Mouse (Mus musculus) erythroblast, embryonic 14.5 days (primary cell): ENCODE results near the gene Lpcat3. TPM values are rescaled to one million over a fixed set of nuclear protein-coding genes. Genes with fewer than 3 reads are reported as not detected.

Experiments
- H3K27me3 ChIP-seq: 2 replicates; pipeline ENCODE4 v1.6.1; 2012; ENCODE audit warnings: inconsistent platforms; ENCODE audit not compliant: control insufficient read depth
- H3K36me3 ChIP-seq: 2 replicates; pipeline ENCODE4 v1.6.1; 2012; ENCODE audit warnings: mild to moderate bottlenecking, inconsistent platforms; ENCODE audit not compliant: control insufficient read depth
- H3K4me1 ChIP-seq: 2 replicates; pipeline ENCODE4 v1.6.1; 2012; ENCODE audit warnings: inconsistent platforms; ENCODE audit not compliant: control insufficient read depth
- H3K4me3 ChIP-seq: replicated peaks from 2 replicates; pipeline ENCODE3; 2012; ENCODE audit warnings: moderate library complexity, mild to moderate bottlenecking, inconsistent platforms
- H3K9me3 ChIP-seq: 2 replicates; pipeline ENCODE4 v1.6.1; 2012; ENCODE audit warnings: low read length, inconsistent platforms, mixed read lengths; ENCODE audit not compliant: control insufficient read depth
- GATA1 ChIP-seq: IDR thresholded peaks from 2 replicates; pipeline ENCODE4 v1.6.1; 2012; ENCODE audit warnings: low read length, inconsistent platforms, mixed read lengths
- TAL1 ChIP-seq: IDR thresholded peaks from 3 replicates; pipeline ENCODE4 v1.6.1; 2012; ENCODE audit warnings: low read length, inconsistent platforms, mixed read lengths
- polyA plus RNA-seq: library from polyadenylated mRNA; stranded (reverse); fragments of >175 nt; gene quantifications from 2 replicates; pipeline ENCODE4 v1.2.3, GENCODE M21; 2012

The Lpcat3 gene
- polyA plus RNA-seq, 1 experiment: 15.9 TPM

DNA sequence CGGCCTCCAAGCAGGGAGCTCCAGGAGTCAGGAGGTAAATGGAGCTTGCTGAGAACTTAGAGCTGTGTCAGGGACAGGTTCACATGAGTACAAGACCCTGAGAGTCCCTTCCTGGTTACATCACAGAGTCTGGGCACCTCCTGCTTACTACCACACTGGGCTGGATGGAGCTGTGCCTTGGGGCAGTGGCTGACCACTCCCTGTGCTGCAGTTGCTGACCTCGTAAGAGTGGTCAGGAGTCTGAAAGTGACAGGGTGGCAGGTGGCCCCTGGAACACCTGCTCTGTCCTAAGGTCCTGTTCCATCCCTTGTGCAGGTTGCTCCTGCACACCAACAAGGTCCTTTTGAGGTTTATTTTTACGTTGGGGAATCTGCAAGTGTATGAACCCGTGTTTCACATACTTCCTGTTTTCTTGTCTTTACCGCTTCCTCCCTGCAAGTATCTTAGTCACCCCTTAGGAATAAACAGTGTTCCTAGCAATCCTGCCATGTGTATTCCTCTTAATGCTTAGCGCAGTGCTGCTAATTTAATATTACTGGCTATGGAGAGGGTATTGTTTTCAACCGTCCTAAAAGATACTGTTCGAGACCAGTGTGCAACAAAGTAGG is 25.4 kb downstream of the Lpcat3 start:
- peaks cover 58% of the 10 kb centered on the region for H3K4me1 ChIP-seq
- no peaks in the 10 kb centered on the region for H3K9me3 ChIP-seq
- no peak for TF ChIP-seq TAL1
- TF ChIP-seq GATA1: no peak
- H3K27me3 ChIP-seq: no peaks in the 10 kb centered on the region
- no peak overlapping the region for H3K4me3 ChIP-seq
- H3K36me3 ChIP-seq: peaks cover 63% of the 10 kb centered on the region

GRCm38 (mm10) chr6:124689011-124689410 is 26.2 kb downstream of the Lpcat3 start:
- peaks cover 55% of the 10 kb centered on the region for H3K4me1 ChIP-seq
- H3K4me3 ChIP-seq: no peak overlapping the region
- no peaks in the 10 kb centered on the region for H3K9me3 ChIP-seq
- TF ChIP-seq TAL1: no peak
- no peak for TF ChIP-seq GATA1
- no peaks in the 10 kb centered on the region for H3K27me3 ChIP-seq
- peaks cover 71% of the 10 kb centered on the region for H3K36me3 ChIP-seq

- Histone ChIP-seq H3K9me3 (no peaks in the 10 kb centered on the region), H3K4me1 (peaks cover 45% of the 10 kb centered on the region), H3K4me3 (no peak overlapping the region), H3K27me3 (no peaks in the 10 kb centered on the region), H3K36me3 (peaks cover 81% of the 10 kb centered on the region)
- TF ChIP-seq GATA1: no peak
Observed at GRCm38 (mm10) chr6:124690517-124690916, 27.7 kb downstream of the Lpcat3 start.

- Histone ChIP-seq H3K4me1 (peaks cover 23% of the 10 kb centered on the region), H3K27me3 (no peaks in the 10 kb centered on the region), H3K36me3 (peaks cover 84% of the 10 kb centered on the region), H3K9me3 (no peaks in the 10 kb centered on the region), H3K4me3 (no peak overlapping the region)
- TF ChIP-seq TAL1: no peak
- TF ChIP-seq GATA1: no peak
Observed at GRCm38 (mm10) chr6:124693243-124693981, 30.6 kb downstream of the Lpcat3 start.

DNA sequence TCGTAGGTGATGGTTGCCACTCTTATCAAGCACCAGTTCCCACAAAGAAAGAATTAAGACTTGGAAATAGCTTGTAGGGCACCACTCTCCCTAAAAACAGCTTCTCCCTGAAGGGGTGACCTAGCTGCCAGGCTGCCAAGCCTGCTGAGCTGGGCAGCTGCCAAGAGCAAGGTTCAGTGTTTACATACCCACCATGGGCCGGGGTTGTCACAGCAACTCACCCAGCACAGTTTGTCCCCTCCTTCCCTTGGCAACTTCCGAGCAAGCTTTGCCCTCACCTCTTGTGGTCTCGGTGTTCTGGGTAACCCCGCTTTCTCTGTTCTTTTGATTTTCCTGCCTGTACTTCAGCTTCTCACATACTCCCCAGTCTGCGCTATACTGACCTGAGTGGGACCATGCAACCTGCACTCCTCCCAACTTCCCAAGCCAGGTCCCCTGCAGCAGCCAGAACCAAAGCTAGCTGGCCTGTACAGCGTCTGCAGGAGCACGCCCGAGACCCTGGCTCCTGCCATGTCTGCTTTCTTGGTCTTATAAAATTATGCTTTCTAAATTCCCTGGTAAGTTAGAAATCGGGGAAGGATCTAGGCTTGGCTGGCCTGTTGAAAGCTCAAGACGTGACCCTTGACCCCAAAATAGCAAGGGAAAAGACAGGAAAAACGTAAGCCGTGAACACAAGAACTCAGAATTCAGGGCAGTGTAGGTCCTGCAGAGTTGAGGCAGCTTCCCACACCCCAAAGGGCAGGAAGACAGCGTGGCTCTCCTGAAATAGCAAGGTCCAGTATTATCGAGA is 31.5 kb downstream of the Lpcat3 start:
- Histone ChIP-seq H3K9me3 (no peaks in the 10 kb centered on the region), H3K27me3 (no peaks in the 10 kb centered on the region), H3K4me1 (peaks cover 20% of the 10 kb centered on the region), H3K4me3 (no peak overlapping the region), H3K36me3 (peaks cover 86% of the 10 kb centered on the region)
- TF ChIP-seq GATA1: no peak
- no peak for TF ChIP-seq TAL1

GRCm38 (mm10) chr6:124696441-124697150 is 33.8 kb downstream of the Lpcat3 start:
- Histone ChIP-seq H3K4me3 (no peak overlapping the region), H3K27me3 (no peaks in the 10 kb centered on the region), H3K4me1 (peaks cover 18% of the 10 kb centered on the region), H3K9me3 (no peaks in the 10 kb centered on the region), H3K36me3 (peaks cover 95% of the 10 kb centered on the region)
- TF ChIP-seq GATA1: no peak
- TF ChIP-seq TAL1: no peak

DNA sequence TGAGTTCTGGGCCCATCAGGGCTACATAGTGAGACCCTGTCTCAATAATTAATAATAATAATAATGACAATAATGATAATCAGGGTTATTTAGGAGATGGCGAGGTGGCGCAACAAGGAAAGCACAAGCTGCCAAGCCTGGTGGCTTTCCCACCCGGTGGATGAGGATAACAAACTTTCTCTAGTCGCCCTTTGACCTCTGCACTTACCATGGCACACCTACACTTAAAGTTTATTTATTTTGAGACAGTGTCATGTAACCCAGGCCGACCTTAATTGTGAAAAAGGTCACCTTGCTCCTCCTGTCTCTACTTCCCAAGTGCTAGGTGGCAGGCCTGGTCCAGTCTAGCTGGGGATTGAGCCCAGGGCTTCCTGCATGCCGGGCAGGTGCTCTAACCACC is 35.9 kb downstream of the Lpcat3 start:
- TF ChIP-seq TAL1: no peak
- TF ChIP-seq GATA1: no peak
- Histone ChIP-seq H3K27me3 (no peaks in the 10 kb centered on the region), H3K4me3 (no peak overlapping the region), H3K36me3 (peaks cover 96% of the 10 kb centered on the region), H3K4me1 (peaks cover 8% of the 10 kb centered on the region), H3K9me3 (no peaks in the 10 kb centered on the region)

DNA sequence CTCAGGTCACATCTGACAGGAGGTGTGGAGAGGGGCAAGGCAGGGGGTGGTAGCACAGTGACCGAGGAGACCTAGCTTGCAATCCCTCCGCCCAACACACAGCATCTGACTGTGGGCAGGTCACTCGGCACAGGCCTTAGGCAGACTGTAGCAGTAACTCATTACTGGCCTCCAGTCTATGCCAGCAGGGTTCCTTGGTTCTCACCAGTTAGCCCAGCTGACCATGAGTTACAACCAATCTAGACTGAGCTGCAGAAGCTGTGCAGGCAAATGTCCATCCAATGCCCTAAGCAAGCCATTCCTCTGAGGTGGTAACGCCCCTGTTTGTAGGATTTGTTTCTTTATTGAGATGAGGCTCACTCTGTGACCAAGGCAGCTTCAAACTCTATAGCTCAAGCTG is 36.5 kb downstream of the Lpcat3 start:
- H3K4me3 ChIP-seq: no peak overlapping the region
- no peak for TF ChIP-seq TAL1
- TF ChIP-seq GATA1: no peak
- H3K36me3 ChIP-seq: peaks cover 96% of the 10 kb centered on the region
- no peaks in the 10 kb centered on the region for H3K27me3 ChIP-seq
- peaks cover 4% of the 10 kb centered on the region for H3K4me1 ChIP-seq
- no peaks in the 10 kb centered on the region for H3K9me3 ChIP-seq
